Mouse (Mus musculus) cerebellum, postnatal 25 days (tissue): ENCODE data around the gene Mettl14.
"Not testable (repeated sequence)": the region's sequence is repeated elsewhere in the genome, so short reads cannot be mapped to it uniquely, and the experiment has no call there.

Source experiments
- DNase-seq, 2 experiments: peaks; one replicate each; pipeline ENCODE4 v3.0.0; 2021; ENCODE audit warnings: mixed read lengths in 2 of 2

The Mettl14 gene

DNA sequence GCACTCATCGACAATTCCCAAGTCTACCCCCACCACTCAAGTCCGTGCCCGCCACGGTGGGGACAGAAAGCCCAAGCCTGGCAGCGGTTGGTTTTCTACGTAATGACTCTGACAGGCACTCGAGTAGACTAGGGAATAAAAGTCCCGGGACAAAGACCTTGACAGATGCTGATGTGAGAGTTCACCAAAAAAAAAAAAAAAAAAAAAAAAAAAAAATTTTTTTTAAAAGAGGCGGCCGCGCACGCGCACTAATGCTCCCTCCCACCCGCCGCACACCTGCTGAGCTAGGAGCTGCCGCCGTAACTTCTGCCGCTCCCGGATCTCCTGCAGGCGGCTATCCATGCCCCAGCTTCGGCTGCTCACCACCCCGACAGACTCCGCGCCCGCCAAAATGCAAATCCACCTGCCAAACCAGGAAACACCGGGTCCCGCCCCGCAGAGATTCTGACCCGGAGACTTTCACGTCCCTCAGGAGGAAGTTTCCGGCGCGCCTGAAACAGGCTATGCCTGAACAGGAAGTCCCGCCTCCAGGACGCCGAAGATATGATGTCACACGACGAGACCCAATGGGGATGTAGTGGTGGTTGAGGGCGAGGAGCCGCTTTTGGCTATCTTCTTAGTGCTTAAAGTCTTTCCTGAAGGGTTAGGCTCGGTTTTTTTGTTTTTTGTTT, at the start of gene Mettl14:
Mettl14 (minus strand) TSS at position 623 of the 671 bp plus-strand sequence.
- DNase-seq = peak; percentile 94 to 98

DNA sequence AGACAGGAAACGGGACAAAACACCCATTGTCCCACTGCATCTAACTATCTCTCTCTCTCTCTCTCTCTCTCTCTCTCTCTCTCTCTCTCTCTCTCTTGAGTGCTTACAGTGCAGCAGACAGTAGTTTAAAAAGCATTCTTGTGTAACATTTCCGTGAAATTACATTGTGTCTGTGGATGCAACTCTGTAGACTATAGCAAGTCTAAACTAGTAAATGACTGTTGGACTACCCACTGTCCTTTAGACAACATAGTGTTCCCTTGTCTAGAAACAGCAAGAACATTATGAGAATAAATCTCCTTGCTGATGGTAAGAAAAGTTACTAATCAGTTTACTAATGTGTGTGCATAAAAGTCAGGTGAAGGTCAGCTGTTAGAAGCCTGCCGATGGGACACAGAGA, 47.5 kb upstream of the Mettl14 start:
- DNase-seq = no peak

DNA sequence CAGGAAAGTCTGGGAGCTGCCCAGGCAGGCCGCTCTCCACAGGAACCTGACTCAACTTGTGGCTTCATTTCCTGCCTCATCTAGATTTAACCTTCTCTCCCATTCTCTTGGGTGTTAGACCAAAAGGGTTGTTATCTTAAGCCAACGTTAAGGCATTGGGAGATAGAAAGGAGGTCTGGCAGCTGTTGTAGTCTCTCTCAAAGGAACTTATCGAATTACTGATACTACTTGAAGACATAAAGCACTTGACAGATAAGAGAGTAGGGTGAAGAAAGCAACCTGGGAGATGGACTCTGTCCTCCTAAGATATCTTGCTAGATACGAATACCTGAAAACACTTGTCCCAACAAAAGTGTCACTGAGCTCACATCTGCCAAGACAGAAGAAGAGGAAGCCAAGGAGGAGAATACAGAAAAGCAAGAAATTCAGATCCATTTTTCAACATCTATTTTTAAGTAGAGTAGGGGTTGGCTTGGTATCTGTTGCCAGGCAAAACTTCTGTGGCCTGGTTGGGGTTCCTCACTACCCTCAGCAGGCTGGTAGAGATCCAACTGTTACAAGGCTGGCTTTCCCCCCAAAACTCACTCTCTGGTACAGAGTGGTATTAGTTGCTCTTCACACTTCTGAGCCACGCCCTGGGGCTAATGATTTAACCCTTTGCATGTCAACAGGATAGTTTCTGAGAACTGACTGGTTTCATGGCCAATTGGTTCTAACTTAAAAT, 46.2 kb upstream of the Mettl14 start:
- no peak for DNase-seq

DNA sequence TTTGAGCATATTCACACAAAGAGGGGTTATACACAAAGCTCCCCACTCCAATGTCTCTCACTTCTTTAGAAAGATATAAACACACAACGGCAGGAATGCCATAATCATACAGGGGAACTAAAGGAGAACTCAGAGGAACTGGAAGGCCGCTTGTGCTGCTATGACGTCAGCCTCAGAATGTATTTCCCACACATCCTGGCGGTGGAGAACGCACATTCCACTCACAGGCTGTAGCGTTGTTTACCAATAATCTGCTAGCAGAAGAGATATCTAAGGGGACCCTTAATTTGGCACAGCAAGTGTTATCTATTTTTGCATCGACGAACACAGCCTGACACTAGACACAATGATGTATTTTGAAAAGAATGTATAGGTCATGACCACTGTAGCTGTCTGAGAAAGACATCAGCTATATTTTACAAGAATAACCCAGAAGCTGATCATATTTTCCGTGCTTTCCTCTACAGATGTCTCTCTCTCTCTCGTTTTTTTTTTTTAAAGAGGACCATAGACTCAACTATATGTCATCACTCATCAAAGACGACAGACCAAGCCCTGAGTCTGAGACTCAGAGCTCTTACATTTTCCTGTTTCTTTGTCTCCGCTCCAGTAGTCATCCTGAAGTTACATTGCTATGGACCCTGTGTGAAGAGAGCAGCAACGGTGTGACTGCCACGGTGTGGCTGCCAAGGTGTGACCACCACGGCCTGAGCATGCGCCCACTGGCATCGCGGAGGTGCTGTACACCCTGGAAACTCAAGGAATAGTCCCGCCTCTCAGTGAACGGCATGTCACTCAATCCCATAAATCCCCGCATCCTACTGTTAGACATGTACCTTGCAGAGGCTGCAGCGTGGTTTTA, 43.9 kb upstream of the Mettl14 start:
- no peak for DNase-seq

DNA sequence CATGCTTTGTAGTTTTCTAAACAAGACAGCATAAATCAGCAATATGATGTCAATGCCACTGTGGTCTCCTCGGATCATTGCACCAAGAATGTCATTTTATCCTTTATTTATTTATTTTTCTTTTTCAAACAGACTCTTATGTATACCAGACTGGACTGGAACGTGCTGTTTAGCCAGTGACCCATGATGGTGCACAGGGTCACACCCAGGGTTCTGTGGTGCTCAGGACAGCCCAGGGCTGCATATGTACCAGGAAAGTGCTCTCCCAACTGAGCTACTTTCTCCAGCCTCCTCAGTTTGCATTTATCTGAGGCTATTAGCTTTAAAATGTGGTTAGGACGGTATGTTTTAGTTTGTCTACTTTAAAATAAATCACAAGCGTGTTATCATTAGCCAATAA, 42.1 kb upstream of the Mettl14 start:
- no peak for DNase-seq

DNA sequence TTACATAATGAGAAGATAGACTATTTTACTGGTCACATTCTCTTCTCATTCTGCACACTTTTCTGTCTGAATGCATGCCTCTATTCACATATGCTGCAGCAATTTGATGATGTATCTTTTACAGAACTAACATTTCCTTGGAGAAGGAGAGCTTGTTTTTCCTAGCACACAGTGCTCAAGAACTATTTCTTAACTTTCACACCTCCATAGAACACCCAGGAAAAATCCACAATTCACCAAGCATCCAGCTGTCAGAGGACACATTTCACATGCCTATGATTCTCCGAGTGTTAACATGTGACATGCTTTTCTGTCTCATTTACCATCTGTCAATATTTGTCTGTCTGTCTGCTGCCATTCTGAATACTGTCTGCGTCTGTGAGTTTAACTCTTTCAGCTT, 39.7 kb upstream of the Mettl14 start:
- no peak for DNase-seq

DNA sequence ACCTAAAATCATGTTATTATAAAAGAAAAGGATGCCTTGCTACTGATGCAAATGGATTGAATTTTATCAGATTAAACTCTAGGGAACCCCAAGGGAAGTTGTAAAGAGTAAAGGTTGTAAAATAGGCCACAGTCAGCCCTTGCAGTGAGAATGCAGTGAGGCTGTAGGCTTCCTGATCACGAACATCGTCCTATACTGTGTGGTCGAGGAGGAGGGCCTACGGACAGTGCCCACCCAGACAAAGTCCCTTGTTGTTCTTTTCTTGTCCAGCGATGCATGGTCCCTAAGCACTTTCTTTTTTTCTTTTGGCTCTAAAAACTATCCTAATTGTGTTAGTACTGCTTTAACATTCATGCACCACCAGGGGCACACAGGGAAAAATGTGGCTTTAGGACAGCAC, 27.3 kb upstream of the Mettl14 start:
- DNase-seq = no peak

DNA sequence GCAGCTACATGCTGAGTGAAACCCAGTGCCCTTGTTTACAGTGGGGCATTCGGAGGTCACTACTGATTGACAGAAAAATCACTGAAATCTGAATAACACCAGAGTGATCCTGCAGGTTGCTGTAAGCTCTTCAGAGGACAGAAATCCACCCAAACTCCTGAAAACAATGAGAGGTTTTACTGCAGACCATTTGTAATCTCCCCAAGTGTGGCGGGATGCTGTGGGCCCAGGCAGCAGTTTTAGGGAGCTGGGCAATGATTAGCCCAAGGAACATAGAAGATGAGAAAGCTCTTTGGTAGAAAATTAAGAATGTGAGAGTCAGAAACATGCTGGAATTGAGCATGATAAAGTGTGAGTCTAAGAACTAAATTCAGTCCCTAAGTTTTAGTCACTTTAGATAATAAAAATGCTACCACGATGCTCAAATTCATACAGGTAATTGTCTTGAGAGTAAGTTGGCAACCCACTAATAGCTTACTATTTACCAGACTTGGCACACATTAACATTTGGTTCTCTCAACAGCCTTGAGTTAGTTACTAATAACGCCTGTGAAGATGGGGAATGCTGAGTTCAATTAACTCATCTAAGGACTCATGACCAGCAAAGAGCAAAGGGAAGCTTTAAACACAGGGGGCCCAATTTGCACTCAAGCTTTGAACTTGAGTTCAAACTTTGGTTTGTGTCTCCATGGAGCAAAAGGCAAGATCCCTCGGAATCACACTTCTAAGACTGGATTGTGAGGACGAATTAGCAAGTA, 26.1 kb upstream of the Mettl14 start:
- DNase-seq = no peak

DNA sequence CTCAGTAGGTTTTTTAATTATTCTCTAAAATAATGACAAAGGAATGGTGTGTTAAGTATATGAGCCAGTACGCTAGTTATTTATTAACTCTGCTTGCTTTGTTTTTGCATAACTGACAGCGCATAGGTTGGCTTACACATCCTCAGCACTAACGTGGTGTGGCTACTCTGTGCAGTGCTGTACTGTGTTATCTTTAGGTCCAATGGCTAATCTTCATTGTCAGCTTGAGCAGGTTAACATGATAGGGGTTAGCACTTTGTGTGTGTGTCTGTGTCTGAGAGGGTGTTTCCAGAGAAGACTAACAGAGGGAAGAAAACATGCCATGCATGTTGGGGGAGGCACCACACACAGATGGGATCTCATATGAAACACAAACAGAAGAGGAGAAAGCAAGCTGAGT, 19.0 kb upstream of the Mettl14 start:
- DNase-seq = no peak

DNA sequence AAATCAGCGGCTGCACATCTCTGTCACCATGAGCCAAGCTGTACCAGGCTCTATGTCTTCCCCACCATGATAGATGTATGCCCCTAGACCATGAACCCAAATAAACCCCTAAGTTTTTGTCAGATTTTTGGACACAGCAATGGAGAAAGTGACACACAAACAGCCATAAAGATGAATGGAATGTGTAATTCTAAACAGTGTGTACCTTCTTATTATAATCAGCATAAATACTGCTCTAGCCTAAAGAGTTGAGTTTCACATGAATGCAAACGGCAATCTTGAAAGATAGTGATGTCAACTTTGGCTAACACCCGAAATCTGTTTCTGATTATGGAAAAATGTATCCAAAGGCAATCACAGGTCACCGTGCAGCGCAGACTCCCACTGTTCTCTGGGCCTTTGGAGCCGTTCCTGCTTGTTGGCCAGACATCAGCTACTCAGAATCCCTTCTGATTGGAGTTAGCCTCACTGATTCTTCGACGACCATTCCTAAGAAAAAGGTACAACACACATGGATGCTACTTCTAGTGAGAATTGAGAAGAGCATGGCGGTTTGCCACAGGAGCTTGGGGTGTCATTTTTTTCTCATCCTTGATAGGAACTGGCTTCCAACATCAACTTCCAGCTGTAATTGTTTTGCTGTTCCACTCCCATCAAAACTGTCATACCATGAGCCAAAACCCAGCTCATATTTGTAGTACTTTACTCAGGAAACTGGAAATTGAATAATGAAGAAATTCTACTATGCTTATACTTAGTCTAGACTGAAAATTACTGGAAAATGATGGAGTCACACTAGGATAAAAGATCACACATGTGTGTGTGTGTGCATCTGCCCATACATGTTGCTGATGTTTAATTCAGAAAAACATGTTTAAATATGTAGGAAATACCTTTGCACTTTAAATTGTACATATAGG, 11.9 kb upstream of the Mettl14 start:
- no peak for DNase-seq

DNA sequence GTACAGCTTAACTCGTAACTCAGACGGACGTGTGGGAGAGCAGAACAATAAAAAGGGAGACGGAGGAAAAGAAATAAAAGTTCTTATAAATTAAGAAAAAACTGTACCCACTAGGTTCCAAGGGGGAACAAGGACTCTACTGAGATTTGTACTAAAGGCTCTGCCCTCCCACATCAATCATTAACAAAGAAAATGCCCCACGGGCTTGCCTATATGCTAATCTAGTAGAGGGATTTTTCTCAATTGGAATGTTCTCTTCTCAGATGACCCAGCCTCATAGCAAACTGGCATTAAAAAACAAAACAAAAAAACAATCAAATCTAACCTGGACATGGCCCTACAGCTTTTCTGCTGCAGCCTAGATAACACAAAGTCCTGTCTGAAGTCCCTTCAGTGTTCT, 9.7 kb upstream of the Mettl14 start:
- no peak for DNase-seq

DNA sequence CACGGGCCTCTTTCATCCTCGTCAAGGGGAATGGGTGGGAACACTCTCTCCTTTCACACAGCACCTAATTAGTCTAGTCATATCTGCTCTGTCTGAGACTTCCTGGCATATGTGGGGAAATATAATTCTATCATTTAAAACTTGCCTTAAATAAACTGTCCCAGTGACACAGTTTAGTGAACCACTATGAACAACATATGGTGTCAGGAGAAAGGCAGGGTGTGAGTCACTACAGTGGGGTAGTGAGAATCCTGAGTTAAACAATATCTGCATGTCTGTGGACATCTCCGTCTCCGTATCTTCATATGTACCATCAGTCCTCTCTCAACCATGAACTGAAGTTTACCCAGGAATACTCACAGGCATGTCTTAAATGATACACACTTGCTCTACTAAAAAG, 5.3 kb upstream of the Mettl14 start:
- DNase-seq = no peak

DNA sequence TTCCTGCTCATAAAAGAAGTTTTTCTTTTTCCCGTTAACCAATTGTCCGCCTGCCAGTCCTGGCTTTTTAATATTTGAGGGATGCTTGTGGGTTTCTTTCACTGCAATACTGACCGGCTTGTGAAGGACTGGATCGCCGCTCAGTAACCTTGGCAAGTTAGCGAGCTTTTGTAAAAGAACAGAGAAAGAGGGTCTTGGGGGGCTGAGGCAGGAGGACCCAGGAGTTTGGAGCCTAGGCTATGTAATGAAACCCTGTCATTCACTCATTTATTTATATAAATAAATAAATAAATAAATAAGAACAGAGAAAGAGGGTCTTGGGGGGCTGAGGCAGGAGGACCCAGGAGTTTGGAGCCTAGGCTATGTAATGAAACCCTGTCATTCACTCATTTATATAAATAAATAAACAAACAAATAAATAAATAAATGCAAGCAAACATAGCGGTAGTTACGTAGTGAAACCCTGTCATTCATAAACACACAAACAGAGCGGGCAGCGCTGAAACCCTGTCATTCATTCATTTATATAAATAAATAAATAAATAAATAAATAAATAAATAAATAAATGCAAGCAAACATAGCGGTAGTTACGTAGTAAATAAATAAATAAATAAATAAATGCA, 361 bp upstream of the Mettl14 start:
- peak in 1 of 2 experiments; percentile 36 for DNase-seq

DNA sequence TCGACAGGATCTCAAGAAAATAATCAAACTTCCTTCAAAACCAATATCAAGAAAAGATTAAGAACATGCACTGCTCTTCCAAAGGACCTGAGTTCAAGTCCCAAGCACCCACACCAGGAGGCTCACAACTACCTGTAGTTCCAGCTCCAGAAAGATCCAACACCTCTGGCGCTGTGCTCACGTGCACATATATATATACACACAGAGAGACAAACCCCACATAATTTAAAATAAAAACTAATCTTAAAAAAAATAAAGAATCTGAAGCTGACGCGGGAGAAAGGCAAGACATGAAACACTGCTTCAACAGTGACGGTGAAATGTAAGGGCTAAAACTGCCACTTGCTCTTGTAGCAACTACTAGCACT, 806 bp downstream of the Mettl14 start:
- peak in 1 of 2 experiments; percentile 16 for DNase-seq

DNA sequence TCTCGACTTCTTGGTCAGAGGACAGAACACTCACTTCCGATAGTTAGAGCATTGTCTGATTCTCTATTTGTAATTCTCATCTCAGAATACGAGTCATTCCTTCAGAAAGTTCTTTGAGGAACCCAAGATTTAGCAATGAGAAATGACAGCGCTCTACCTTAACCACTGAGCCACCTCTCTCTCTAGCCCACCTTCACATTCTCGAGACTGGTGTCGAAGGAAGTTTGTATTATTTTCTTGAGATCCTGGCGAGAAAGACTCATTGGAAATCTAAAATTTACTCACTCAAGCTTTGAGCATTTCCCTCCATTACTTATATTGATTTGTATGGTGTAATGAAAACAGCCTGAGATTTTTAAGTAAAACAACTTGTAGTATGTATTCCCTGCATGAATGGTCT, 1.5 kb downstream of the Mettl14 start:
- no peak for DNase-seq

DNA sequence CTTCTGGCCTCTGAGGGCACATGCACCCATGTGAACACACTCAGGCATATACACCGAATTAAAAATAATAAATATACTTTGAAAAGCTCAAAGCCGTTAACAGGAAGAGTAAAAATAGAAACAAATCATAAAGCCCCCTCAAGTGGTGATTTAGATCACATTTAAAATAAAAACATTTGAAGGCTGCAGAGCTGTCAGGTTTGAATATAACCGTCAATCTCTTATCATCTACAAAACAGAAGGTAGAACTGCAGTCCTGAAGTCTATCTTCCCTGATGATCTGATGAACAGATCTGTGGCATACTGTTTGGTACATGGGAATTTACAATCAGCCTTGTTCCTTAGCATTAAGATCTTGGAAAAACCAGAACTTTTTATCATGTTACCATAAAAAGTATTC, 9.3 kb downstream of the Mettl14 start:
- DNase-seq = no peak

DNA sequence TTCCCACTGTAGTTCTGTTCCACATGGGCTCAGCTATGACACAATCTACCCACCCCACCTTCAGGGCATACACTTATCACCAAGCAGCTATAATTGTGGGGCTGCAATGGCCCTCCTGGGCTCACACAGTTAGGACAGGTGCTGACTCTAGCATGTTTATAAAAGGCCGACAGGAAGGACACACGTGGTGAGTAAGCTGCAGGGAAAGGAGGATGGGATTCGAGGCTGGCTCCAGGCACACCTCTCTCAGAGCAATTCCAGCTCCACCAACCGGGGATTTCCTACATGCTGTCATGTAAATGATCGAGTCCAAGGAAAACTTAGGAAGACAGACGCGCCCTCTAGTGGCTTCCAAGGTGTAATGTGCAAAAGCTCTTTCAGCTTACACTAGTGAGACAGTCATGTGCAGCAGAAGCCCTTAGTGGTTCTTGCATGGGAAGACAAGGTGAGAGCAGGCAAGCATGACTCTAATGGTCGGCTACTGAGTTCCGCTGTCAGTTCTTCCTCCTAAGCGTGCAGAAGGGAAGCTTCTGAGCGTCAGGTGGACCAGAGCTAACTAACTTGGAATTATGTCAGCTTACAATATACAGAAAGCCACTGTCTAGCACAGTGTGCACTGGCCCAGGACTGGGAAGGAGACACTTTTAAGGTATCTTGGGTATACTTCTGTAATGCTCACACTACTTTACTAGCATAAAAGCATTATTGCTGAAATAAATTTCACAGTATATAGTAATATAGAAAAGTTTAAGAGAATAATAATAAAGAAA, 14.0 kb downstream of the Mettl14 start:
- peak; percentile 52 to 71 for DNase-seq

DNA sequence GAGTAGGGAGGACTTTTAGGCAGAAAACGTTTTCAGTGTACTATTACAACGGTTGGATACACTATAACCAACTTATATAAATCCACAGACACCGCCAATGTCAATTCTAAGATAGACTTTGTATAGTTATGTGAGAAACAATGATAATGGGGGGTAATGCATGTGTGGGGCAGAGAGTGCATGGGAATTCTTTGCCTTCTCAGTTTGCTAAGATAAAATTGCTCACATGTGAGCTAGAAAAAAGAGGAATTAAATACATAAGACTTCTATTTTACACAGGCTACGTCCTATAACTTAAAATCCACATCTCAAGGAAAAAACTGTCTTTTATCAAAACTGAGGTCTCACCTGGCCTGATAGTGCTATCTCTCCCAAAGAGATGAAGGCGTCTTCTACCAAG, 15.0 kb downstream of the Mettl14 start:
- no peak for DNase-seq

DNA sequence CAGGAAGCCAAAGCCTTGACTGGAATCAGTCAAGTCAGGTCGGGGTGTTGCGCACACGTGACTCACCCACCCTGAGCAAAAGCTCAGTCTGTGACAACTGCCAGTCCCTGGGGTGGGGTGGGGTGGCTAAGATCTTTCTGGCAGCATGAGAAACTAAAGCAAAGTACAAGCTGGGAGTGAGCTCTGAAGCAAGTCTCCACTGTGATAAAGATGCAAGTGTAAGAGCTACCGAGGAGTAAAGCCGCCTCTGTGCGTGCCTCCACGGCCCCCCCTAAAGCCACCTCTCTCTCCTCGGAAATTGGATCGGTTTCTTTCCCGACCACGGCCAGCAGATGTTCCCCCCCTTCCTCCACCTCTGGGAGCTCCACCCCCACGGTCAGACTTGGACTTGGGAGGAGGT, 16.7 kb downstream of the Mettl14 start:
- no peak for DNase-seq

DNA sequence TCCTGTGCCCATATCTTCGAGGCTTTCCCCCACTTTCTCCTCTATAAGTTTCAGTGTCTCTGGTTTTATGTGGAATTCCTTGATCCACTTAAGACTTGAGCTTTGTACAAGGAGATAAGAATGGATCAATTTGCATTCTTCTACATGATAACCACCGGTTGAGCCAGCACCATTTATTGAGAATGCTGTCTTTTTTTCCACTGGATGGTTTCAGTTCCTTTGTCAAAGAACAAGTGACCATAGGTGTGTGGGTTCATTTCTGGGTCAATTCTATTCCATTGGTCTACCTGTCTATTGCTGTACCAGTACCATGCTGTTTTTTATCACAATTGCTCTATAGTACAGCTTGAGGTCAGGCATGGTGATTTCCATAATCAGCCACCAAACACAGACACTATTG, 19.1 kb downstream of the Mettl14 start:
- DNase-seq = not testable (repeated sequence)
